Mouse (Mus musculus) CH12.LX (cell line): Measurements from ENCODE around the gene Stard7. TPM values are rescaled to one million over a fixed set of nuclear protein-coding genes. Genes with fewer than 3 reads are reported as not detected.
A peak's percentile ranks its signal among the peaks of the same experiment; 100 is the strongest.

Source experiments
- DNase-seq: peaks from one replicate; pipeline ENCODE4 v3.0.0-alpha.2; 2013; ENCODE audit errors: extremely low read depth
- H3K27ac ChIP-seq: 2 replicates; pipeline ENCODE4 v1.5.1; 2012; ENCODE audit warnings: low read depth, mild to moderate bottlenecking, control low read depth, moderate library complexity; ENCODE audit not compliant: insufficient read depth
- H3K27me3 ChIP-seq: replicated peaks from 2 replicates; pipeline ENCODE3; 2012; ENCODE audit warnings: inconsistent platforms
- H3K36me3 ChIP-seq, 2 experiments: replicated peaks in 1 of 2; 2 replicates each; pipeline versions ENCODE3 to v1.6.1; 2012; ENCODE audit warnings: inconsistent platforms in 1 of 2, low read length in 1 of 2, mild to moderate bottlenecking in 1 of 2, mixed read lengths in 1 of 2, moderate library complexity in 1 of 2; ENCODE audit not compliant: control insufficient read depth in 1 of 2, insufficient read depth in 1 of 2
- H3K4me1 ChIP-seq, 2 experiments: 2 replicates each; pipeline ENCODE4 v1.6.1; 2012; ENCODE audit warnings: inconsistent platforms in 1 of 2, moderate library complexity in 1 of 2; ENCODE audit not compliant: insufficient read depth in 2 of 2, control insufficient read depth in 1 of 2
- H3K4me2 ChIP-seq: 2 replicates; pipeline ENCODE4 v1.6.1; 2012; ENCODE audit warnings: low read depth, mild to moderate bottlenecking, control low read depth; ENCODE audit not compliant: poor library complexity, insufficient read depth, severe bottlenecking
- H3K4me3 ChIP-seq, 3 experiments: fragments of 150-350 bp in 1 of 3; sonication (generic) in 1 of 3; replicated peaks in 1 of 3; 2 replicates each; pipeline versions ENCODE3 to v1.5.1; 2011 to 2012; ENCODE audit warnings: low read depth in 2 of 3, low read length in 2 of 3, mild to moderate bottlenecking in 2 of 3, moderate library complexity in 2 of 3, control low read depth in 1 of 3, improper control_type of control experiment in 1 of 3, inconsistent platforms in 1 of 3, mixed read lengths in 1 of 3; ENCODE audit not compliant: poor library complexity in 1 of 3
- H3K79me2 ChIP-seq: replicated peaks from 2 replicates; pipeline ENCODE4 v1.6.1; 2012; ENCODE audit warnings: mild to moderate bottlenecking, moderate library complexity; ENCODE audit not compliant: control insufficient read depth, poor library complexity, insufficient read depth, severe bottlenecking; ENCODE audit errors: extremely low read depth
- H3K9ac ChIP-seq: 2 replicates; pipeline ENCODE4 v1.6.1; 2012; ENCODE audit warnings: low read depth, mild to moderate bottlenecking, control low read depth, moderate library complexity; ENCODE audit not compliant: insufficient read depth
- H3K9me3 ChIP-seq: replicated peaks from 2 replicates; pipeline ENCODE3; 2012; ENCODE audit warnings: low read length, inconsistent platforms, mixed read lengths
- CHD1 ChIP-seq: IDR thresholded peaks from 2 replicates; pipeline ENCODE4 v1.6.1; 2012; ENCODE audit warnings: low read depth, low read length, improper control_type of control experiment, inconsistent platforms
- E2F4 ChIP-seq: IDR thresholded peaks from 2 replicates; pipeline ENCODE4 v1.6.1; 2011; ENCODE audit warnings: low read depth, low read length, improper control_type of control experiment; ENCODE audit not compliant: insufficient replicate concordance
- ELF1 ChIP-seq: IDR thresholded peaks from 2 replicates; pipeline ENCODE4 v1.6.1; 2014; ENCODE audit warnings: low read depth, mild to moderate bottlenecking, inconsistent platforms, low read length, improper control_type of control experiment
- GABPA ChIP-seq: IDR thresholded peaks from 2 replicates; pipeline ENCODE4 v1.6.1; 2012; ENCODE audit warnings: low read depth, low read length, improper control_type of control experiment, inconsistent platforms; ENCODE audit not compliant: insufficient replicate concordance
- IRF4 ChIP-seq: IDR thresholded peaks from 2 replicates; pipeline ENCODE4 v1.6.1; 2014; ENCODE audit warnings: low read depth, mild to moderate bottlenecking, inconsistent platforms, low read length, improper control_type of control experiment
- JUND ChIP-seq: conservative IDR thresholded peaks from 2 replicates; pipeline ENCODE4 v1.6.1; 2011; ENCODE audit warnings: low read depth, low read length, improper control_type of control experiment
- MAFK ChIP-seq: IDR thresholded peaks from 2 replicates; pipeline ENCODE4 v1.6.1; 2011; ENCODE audit warnings: low read length, improper control_type of control experiment; ENCODE audit not compliant: insufficient replicate concordance
- MAZ ChIP-seq: IDR thresholded peaks from 2 replicates; pipeline ENCODE4 v1.6.1; 2012; ENCODE audit warnings: low read depth, mild to moderate bottlenecking, inconsistent platforms, low read length, improper control_type of control experiment, moderate library complexity
- MEF2A ChIP-seq: IDR thresholded peaks from 2 replicates; pipeline ENCODE4 v1.6.1; 2014; ENCODE audit warnings: low read depth, mild to moderate bottlenecking, inconsistent platforms, low read length, improper control_type of control experiment, borderline replicate concordance
- MXI1 ChIP-seq: IDR thresholded peaks from 2 replicates; pipeline ENCODE4 v1.6.1; 2011; ENCODE audit warnings: mild to moderate bottlenecking, low read depth, low read length, improper control_type of control experiment
- MYC ChIP-seq: IDR thresholded peaks from 2 replicates; pipeline ENCODE4 v1.6.1; 2011; ENCODE audit warnings: low read depth, mild to moderate bottlenecking, improper control_type of control experiment, low read length
- NRF1 ChIP-seq: IDR thresholded peaks from 2 replicates; pipeline ENCODE4 v1.6.1; 2014; ENCODE audit warnings: low read depth, mild to moderate bottlenecking, inconsistent platforms, low read length, improper control_type of control experiment, moderate library complexity
- PAX5 ChIP-seq: IDR thresholded peaks from 2 replicates; pipeline ENCODE4 v1.6.1; 2012; ENCODE audit warnings: low read length, inconsistent platforms, mixed read lengths
- SIN3A ChIP-seq: IDR thresholded peaks from 2 replicates; pipeline ENCODE4 v1.6.1; 2012; ENCODE audit warnings: low read length, improper control_type of control experiment, inconsistent platforms
- SMC3 ChIP-seq: IDR thresholded peaks from 2 replicates; pipeline ENCODE4 v1.6.1; 2011; ENCODE audit warnings: low read depth, low read length, improper control_type of control experiment
- UBTF ChIP-seq: IDR thresholded peaks from 2 replicates; pipeline ENCODE4 v1.6.1; 2012; ENCODE audit warnings: low read depth, mild to moderate bottlenecking, inconsistent platforms, low read length, improper control_type of control experiment, moderate library complexity
- USF1 ChIP-seq: IDR thresholded peaks from 2 replicates; pipeline ENCODE4 v1.6.1; 2014; ENCODE audit warnings: low read depth, mild to moderate bottlenecking, inconsistent platforms, low read length, improper control_type of control experiment
- ZC3H11A ChIP-seq: IDR thresholded peaks from 2 replicates; pipeline ENCODE4 v1.6.1; 2012; ENCODE audit warnings: low read depth, mild to moderate bottlenecking, inconsistent platforms, low read length, improper control_type of control experiment
- dilution Hi-C: fragments of 300-500 bp; cut with MboI; formaldehyde crosslinking; loops from 2 replicates; pipeline ENCODE4 v1.14.3; 2020; ENCODE audit warnings: low sequenced_read_pairs; ENCODE audit not compliant: extremely low pct_unique_long_range_greater_than_20kb, extremely low pct_ligation_motif_present
- in situ Hi-C: fragments of 300-500 bp; cut with MboI; formaldehyde crosslinking; loops from 3 replicates; pipeline ENCODE4 v1.14.3; 2019; ENCODE audit warnings: low sequenced_read_pairs, low pct_ligation_motif_present, low pct_unique_long_range_greater_than_20kb, mixed read lengths
- polyA plus RNA-seq: library from polyadenylated mRNA; unstranded; fragments of >175 nt; gene quantifications from 2 replicates; pipeline ENCODE4 v1.2.1, GENCODE M21; 2012; ENCODE audit warnings: low read depth; ENCODE audit not compliant: insufficient read length
- total RNA-seq, 2 experiments: library from RNA; depleted of rRNA; stranded (reverse); fragments of 300-350 nt in 1 of 2; fragments of >200 nt in 1 of 2; gene quantifications; 2 replicates each; pipeline ENCODE4 v1.2.3; 2012 to 2014

Gene Stard7
- total and polyA plus RNA-seq, 3 experiments, result 69.0 to 122 (median 80.6) TPM

DNA sequence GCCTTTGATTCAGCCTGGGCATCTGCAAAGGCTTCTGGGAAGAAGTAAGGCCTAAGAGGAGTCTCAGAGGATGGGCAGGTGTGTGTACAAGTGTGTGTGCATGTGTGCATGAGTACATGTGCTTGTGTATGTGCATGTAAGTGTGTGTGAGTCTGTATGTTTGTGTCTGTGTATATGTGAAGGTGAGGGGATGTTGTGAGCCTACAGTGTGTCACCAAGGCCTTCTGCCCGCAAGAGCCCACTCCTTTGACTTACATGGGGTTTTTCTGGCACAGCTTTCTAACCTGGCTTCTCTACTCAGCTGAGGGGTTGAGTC lies 45.1 kb downstream of the Stard7 start:
- dilution Hi-C loops, result no loop called here
- Histone ChIP-seq H3K4me3 (no peak overlapping the region), H3K4me2 (no peak overlapping the region), H3K27me3 (no peaks in the 10 kb centered on the region), H3K4me1 (peaks cover 23 to 65% of the 10 kb centered on the region in 2 experiments), H3K36me3 (no peaks in the 10 kb centered on the region), H3K79me2 (no peaks in the 10 kb centered on the region), H3K9ac (no peak overlapping the region), H3K9me3 (peaks cover 6% of the 10 kb centered on the region), H3K27ac (peak overlapping the region; percentile 18; the same call in 1 of the 2 replicates)
- TF ChIP-seq E2F4, result no peak
- no peak for TF ChIP-seq MXI1
- in situ Hi-C loops, result no loop called here
- DNase-seq, result no peak

DNA sequence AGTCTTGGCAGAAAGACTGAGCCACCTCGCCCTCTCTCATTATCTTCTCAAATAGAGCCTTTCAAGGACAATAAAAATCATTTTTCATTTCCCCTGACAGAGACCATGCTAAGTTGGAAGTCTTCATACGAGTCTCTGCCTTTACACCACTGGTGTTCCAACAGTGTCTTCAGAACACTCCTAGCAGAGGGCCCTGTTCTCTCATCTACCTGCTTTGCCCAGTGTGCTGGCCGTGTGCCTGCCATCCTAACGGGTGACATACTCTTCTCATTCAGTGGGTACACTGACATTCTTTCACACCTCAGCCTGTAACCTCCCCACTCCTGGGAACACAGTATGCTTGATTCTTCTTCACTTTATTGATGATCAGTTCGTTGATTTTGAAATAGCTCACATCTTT lies 46.4 kb downstream of the Stard7 start:
- Histone ChIP-seq H3K27ac (no peak overlapping the region), H3K79me2 (no peaks in the 10 kb centered on the region), H3K27me3 (no peaks in the 10 kb centered on the region), H3K36me3 (no peaks in the 10 kb centered on the region), H3K9ac (no peak overlapping the region), H3K9me3 (peaks cover 6% of the 10 kb centered on the region), H3K4me2 (no peak overlapping the region), H3K4me1 (peaks cover 19 to 65% of the 10 kb centered on the region in 2 experiments), H3K4me3 (no peak overlapping the region)
- in situ Hi-C loops, result no loop called here
- TF ChIP-seq MYC, result no peak
- TF ChIP-seq SMC3, result no peak
- no peak for TF ChIP-seq UBTF
- TF ChIP-seq MAZ, result no peak
- TF ChIP-seq MAFK, result no peak
- TF ChIP-seq MEF2A, result no peak
- TF ChIP-seq GABPA, result no peak
- no peak for TF ChIP-seq CHD1
- TF ChIP-seq USF1, result no peak
- no peak for TF ChIP-seq NRF1
- no peak for TF ChIP-seq ELF1
- no peak for DNase-seq
- dilution Hi-C loops, result no loop called here

DNA sequence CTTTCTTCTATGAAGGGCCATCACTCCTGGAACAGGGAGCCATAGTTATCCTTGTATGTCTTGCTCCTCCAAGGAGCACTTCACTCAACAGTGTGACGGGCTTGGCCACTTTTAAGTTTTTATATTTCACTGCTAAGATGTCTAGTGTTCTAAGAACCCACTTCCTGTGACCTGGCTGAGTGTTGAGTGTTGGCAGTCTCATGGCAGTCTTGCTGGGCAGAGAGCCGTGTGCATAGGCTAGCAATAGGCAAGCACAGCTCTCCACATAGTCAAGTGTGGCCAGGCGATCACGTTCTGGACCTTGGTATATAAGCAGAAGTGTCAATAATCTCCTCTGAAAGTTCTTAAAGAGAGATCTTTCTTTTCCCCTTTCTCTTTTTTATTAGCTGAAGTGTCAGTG lies 48.1 kb downstream of the Stard7 start:
- no peak overlapping the region for H3K27ac ChIP-seq
- no peak for DNase-seq
- in situ Hi-C loops, result no loop called here
- no peaks in the 10 kb centered on the region for H3K36me3 ChIP-seq
- TF ChIP-seq SMC3 (no peak), MEF2A (no peak), PAX5 (no peak), ELF1 (no peak), IRF4 (no peak), ZC3H11A (no peak), USF1 (no peak), MYC (no peak), JUND (no peak), SIN3A (no peak)
- no peak overlapping the region for H3K4me2 ChIP-seq
- no peaks in the 10 kb centered on the region for H3K27me3 ChIP-seq
- H3K9ac ChIP-seq, result no peak overlapping the region
- H3K9me3 ChIP-seq, result no peaks in the 10 kb centered on the region
- H3K4me1 ChIP-seq, result peaks cover 24 to 78% of the 10 kb centered on the region in 2 experiments
- H3K4me3 ChIP-seq, result no peak overlapping the region
- dilution Hi-C loops, result no loop called here
- no peaks in the 10 kb centered on the region for H3K79me2 ChIP-seq
